Mouse (Mus musculus) stomach, embryonic 16.5 days (tissue): ENCODE data around the gene Ankrd27. TPM values are rescaled to one million over a fixed set of nuclear protein-coding genes. Genes with fewer than 3 reads are reported as not detected.

ENCODE experiments used
- ATAC-seq: fragments of 200-750 bp; cut with Nextera tagmentation; 2 replicates; pipeline ENCODE4 v1.8.0; 2017; ENCODE audit warnings: moderate number of reproducible peaks, moderate TSS enrichment; ENCODE audit not compliant: insufficient read depth, low FRiP score
- H3K27ac ChIP-seq: fragments of 300-500 bp; sonication (generic); 2 replicates; pipeline ENCODE4 v1.5.1; 2014; ENCODE audit warnings: low read length
- H3K27me3 ChIP-seq: fragments of 300-500 bp; sonication (generic); 2 replicates; pipeline ENCODE4 v1.6.1; 2014; ENCODE audit warnings: low read length, control low read depth, mixed read lengths; ENCODE audit not compliant: control insufficient read depth, insufficient read depth
- H3K36me3 ChIP-seq: fragments of 300-500 bp; sonication (generic); 2 replicates; pipeline ENCODE4 v1.6.1; 2014; ENCODE audit warnings: low read length; ENCODE audit not compliant: control insufficient read depth, insufficient read depth
- H3K4me1 ChIP-seq: fragments of 300-500 bp; sonication (generic); 2 replicates; pipeline ENCODE4 v1.6.1; 2014; ENCODE audit warnings: low read length, control low read depth, mixed read lengths; ENCODE audit not compliant: control insufficient read depth, insufficient read depth
- H3K4me2 ChIP-seq: fragments of 300-500 bp; sonication (generic); 2 replicates; pipeline ENCODE4 v1.6.1; 2014; ENCODE audit warnings: low read depth, low read length, mixed read lengths
- H3K4me3 ChIP-seq: fragments of 300-500 bp; sonication (generic); replicated peaks from 2 replicates; pipeline ENCODE4 v1.5.1; 2014; ENCODE audit warnings: mild to moderate bottlenecking, low read length
- H3K9ac ChIP-seq: fragments of 300-500 bp; sonication (generic); 2 replicates; pipeline ENCODE4 v1.6.1; 2014; ENCODE audit warnings: low read length
- H3K9me3 ChIP-seq: fragments of 300-500 bp; sonication (generic); replicated peaks from 2 replicates; pipeline ENCODE4 v1.6.1; 2016; ENCODE audit warnings: low read length, control low read depth; ENCODE audit not compliant: control insufficient read depth
- WGBS: fragments of 180-500 bp; shearing (Covaris S2); extraction: QIAGEN DNeasy Blood & Tissue Kit; methylation state at CpG from one replicate; pipeline ENCODE4 v1.1.7; 2014; 5-methylcytosine and 5-hydroxymethylcytosine counted together
- polyA plus RNA-seq: library from polyadenylated mRNA; unstranded; fragments of >200 nt; fragmentation: Nextera tagmentation; extraction: Ambion mirVana; gene quantifications from 2 replicates; pipeline ENCODE4 v1.2.1, GENCODE M21; 2015

Gene Ankrd27
- polyA plus RNA-seq, 1 experiment from 2014 or later: 38.0 TPM

DNA sequence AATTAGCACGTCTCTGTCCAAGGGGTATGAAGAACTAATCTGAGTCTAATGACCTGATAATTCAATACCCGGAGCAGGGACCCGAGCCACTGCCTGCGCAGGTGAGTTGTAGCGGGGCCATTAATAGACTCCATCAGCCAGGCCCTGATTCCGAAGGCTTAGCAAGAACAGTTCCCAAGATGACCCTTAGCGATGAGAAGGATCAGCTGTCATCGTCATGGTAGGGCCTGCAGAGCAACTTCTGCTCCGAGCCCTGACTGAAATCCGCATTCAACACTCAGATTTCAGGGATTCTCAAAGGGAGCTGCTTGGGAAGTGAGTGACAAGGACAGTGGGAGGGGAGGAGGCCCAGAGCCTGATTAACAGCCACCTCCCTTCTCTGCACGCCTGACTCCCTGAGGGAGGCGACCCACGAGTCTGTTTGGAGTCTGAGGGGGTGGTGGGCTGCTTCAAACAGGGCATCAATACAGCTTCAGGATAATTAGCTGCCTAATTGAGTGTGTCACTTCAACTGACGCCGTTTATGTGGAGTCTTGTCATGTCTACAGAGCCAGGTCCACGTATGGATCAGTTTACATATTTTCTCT is 77.8 kb downstream of the Ankrd27 start:
- Histone ChIP-seq H3K4me2 (no peak overlapping the region), H3K9ac (no peak overlapping the region), H3K27me3 (no peaks in the 10 kb centered on the region), H3K36me3 (no peaks in the 10 kb centered on the region), H3K4me1 (no peaks in the 10 kb centered on the region), H3K4me3 (no peak overlapping the region), H3K9me3 (no peaks in the 10 kb centered on the region), H3K27ac (no peak overlapping the region)
- no peak for ATAC-seq
- 61% methylated on average over 16 of the region's 16 CpGs for WGBS

DNA sequence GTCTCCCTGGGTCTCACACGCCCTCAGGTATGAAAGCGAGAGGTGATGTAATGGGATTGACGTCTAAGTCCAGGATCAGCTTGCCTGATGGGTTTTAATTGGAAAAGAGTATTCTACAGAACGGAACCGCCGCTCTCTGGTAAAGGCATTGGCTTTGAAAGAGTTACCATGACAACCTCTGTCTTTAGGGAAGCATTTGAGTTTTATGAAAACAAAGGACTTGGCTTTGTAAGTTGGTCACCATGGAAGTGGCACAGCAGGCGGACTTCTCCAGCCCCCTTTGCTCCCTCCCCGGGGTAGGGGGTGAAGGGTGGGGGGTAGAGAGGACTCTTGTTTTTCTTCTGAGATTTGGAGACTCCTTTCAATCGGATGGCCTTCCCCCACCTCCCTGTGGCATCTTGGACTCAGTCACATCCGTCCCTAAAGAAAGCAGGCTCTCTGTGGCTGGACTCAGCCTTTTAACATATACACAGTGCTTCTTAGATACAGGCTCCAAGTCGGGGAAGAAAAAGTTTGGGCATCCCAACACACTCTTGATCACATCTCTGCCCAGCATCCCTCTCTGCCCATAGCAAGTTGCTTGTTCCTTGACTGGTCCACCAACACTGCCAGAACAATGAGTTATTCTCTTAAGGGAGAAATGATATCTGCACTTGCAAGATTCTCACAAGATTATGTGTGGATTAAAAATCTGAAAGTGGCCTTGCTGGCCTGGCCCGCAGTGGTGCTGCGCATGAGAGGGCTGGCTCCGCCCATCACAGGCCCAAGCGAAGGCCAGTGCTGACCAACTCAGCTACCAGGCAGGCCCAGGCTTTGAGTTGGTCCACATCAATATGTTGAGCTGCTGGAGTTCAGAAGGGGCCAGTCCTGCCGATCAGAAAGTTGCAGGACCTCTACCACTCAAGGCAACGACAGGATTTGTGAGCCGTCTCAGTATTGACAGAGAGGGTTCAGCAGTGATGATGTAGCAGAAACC is 82.3 kb downstream of the Ankrd27 start:
- Histone ChIP-seq H3K4me1 (no peaks in the 10 kb centered on the region), H3K9me3 (no peaks in the 10 kb centered on the region), H3K27ac (no peak overlapping the region), H3K4me2 (no peak overlapping the region), H3K9ac (no peak overlapping the region), H3K27me3 (no peaks in the 10 kb centered on the region), H3K36me3 (no peaks in the 10 kb centered on the region), H3K4me3 (no peak overlapping the region)
- no peak for ATAC-seq
- 60% methylated on average over 18 of the region's 18 CpGs for WGBS

DNA sequence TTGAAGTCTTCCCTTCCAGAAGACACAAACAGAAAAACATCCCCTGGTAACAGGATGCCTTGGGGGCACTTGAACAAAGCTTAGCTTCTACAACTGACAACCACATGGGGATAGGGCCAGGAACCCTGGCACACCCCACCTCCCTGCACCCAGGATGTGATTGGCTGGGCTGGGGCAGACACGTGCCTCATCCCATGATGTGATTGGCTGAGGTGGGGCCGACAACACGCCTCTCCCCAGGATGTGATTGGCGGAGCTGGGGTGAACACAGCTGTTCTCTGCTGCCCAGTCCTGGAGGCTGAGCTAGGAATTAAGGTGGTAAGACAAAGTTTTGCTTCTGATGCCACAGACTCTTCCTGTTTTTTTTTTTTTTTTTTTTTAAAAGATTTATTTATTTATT is 92.9 kb downstream of the Ankrd27 start:
- Histone ChIP-seq H3K27me3 (no peaks in the 10 kb centered on the region), H3K4me2 (no peak overlapping the region), H3K9ac (no peak overlapping the region), H3K9me3 (no peaks in the 10 kb centered on the region; the same call in 1 of the 2 replicates), H3K4me3 (no peak overlapping the region), H3K27ac (no peak overlapping the region), H3K36me3 (no peaks in the 10 kb centered on the region), H3K4me1 (no peaks in the 10 kb centered on the region)
- 82% methylated on average over 4 of the region's 4 CpGs for WGBS
- no peak for ATAC-seq

DNA sequence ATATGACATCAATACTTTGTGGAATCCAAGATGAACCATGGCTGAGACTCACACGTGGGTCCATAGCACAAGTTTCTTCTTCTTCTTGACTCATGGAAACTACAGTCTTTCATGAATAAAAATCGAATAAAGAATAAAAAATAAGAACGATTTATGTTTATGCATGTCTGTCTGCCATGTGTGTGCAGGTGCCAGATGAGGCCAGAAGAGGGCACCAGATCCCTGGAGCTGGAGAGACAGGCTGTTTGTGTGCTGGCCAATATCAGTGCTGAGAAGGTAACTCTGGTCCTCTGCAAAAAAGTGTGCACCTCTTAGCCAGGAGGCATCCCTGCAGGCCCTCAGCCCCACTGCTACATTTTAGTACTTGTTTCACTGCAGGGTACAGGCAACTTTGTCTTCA is 95.5 kb downstream of the Ankrd27 start:
- H3K9me3 ChIP-seq: no peaks in the 10 kb centered on the region; the same call in 1 of the 2 replicates
- no peaks in the 10 kb centered on the region for H3K36me3 ChIP-seq
- H3K9ac ChIP-seq: no peak overlapping the region
- H3K27ac ChIP-seq: no peak overlapping the region
- no peak for ATAC-seq
- no peak overlapping the region for H3K4me3 ChIP-seq
- no peak overlapping the region for H3K4me2 ChIP-seq
- no peaks in the 10 kb centered on the region for H3K4me1 ChIP-seq
- no peaks in the 10 kb centered on the region for H3K27me3 ChIP-seq
- WGBS: 69% methylated on average over 3 of the region's 3 CpGs

DNA sequence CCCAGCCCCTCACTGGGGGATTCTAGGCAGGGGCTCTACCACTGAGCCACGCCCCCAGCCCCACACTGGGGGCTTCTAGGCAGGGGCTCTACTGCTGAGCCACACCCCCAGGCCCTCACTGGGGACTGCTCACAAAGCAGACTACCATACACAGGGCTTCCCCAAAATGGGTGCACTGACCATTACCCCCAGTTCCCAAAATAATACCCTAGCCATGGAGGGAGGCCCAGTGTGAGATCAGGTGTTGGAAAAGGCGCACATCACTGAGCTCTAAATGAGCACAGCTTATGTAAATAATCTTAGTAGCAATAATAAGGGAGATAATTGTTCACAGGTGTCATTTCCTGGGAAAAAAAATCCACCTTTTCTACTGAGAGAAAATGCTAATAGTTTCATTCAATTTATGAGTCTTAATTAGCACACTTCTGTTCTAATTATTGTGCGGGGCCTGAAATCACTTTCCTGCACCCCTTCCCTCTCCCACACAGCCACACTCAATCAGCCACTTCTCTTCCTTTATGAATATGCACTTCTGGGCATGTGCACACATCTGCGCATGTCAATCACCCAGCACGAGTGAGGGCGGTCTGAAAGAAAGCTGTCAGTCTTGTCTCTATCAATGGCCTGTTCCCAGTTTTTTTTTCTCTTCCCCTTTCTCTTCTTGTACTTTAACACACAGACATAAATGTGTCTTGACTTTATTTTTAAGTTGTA is 97.5 kb downstream of the Ankrd27 start:
- no peaks in the 10 kb centered on the region for H3K4me1 ChIP-seq
- no peaks in the 10 kb centered on the region for H3K36me3 ChIP-seq
- ATAC-seq: no peak
- H3K27me3 ChIP-seq: no peaks in the 10 kb centered on the region
- H3K4me2 ChIP-seq: no peak overlapping the region
- no peak overlapping the region for H3K4me3 ChIP-seq
- H3K9ac ChIP-seq: no peak overlapping the region
- no peaks in the 10 kb centered on the region for H3K9me3 ChIP-seq
- WGBS: 84% methylated on average over 6 of the region's 6 CpGs
- no peak overlapping the region for H3K27ac ChIP-seq

DNA sequence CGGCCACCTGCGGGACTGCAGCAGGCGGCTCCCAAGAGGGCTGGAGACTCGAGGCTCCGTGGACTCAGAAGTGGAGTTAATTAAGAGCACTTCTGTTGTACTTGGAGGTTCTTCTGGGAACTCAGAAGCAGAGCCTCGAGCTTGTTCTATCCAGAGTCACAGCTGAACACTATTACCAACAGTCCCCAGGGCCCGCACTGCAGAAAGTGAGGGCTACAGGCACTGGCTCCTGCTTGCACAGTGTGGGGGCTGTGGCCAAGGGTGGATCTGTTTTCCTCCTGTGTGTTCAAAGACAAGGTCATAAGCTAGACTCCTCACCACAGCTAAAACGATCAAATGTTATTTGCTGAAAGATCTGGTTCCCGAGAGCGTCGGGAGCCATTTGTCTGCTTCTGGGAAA is 100.2 kb downstream of the Ankrd27 start:
- H3K4me2 ChIP-seq: 0 out of 2 replicates have a peak overlapping the region, but pooled peaks have one; percentile 50
- no peak for ATAC-seq
- H3K27me3 ChIP-seq: no peaks in the 10 kb centered on the region
- no peaks in the 10 kb centered on the region for H3K4me1 ChIP-seq
- no peak overlapping the region for H3K4me3 ChIP-seq
- H3K36me3 ChIP-seq: no peaks in the 10 kb centered on the region
- no peaks in the 10 kb centered on the region for H3K9me3 ChIP-seq
- H3K27ac ChIP-seq: no peak overlapping the region
- 62% methylated on average over 11 of the region's 11 CpGs for WGBS
- no peak overlapping the region for H3K9ac ChIP-seq

DNA sequence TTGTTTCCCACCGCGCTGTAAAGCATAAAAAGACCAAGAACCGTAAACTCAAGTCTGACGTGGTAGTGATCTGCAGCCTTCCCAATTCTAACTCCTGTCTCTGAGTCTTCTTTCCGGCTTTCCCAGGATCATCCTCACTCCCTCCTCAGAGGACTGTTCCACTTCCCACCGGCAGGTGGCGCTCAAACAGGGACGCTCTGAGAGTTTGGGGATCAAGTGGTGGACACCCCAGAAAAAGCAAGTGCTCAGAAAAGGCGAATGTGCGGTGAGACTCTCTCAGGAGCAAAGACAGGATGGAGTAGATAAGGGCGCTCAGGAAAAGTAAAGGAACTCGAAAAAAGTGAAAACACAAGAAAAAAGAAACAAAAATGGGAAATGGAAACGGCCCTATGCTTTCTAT is 100.7 kb downstream of the Ankrd27 start:
- Histone ChIP-seq H3K27me3 (no peaks in the 10 kb centered on the region), H3K9me3 (no peaks in the 10 kb centered on the region), H3K4me3 (0 out of 2 replicates have a peak overlapping the region, but pooled peaks have one; percentile 13), H3K4me1 (no peaks in the 10 kb centered on the region), H3K9ac (no peak overlapping the region), H3K36me3 (no peaks in the 10 kb centered on the region), H3K4me2 (peak overlapping the region; percentile 50), H3K27ac (no peak overlapping the region)
- ATAC-seq: no peak
- 22% methylated on average over 13 of the region's 13 CpGs for WGBS

DNA sequence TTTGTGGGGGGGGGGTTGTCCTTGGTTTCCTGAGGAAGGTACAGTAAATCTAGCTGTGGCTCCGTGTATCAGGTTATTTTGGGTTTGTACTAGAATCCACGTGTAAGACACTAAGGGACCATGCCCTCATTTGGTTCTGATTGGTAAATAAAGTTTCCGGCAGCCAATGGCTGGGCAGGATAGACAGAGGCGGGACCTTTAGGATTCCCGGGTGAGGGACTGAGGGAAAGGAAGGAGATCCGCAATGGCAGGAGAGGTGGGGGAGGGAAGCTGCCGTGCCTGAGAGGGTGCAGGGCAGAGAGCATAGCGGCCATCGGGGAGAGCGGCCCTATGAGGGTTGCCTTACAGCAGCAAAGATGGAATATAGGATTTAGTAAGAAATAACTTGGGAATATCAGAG is 101.2 kb downstream of the Ankrd27 start:
- Histone ChIP-seq H3K4me1 (no peaks in the 10 kb centered on the region), H3K27me3 (no peaks in the 10 kb centered on the region), H3K9me3 (no peaks in the 10 kb centered on the region), H3K9ac (no peak overlapping the region), H3K27ac (no peak overlapping the region), H3K4me3 (0 out of 2 replicates have a peak overlapping the region, but pooled peaks have one; percentile 13), H3K4me2 (peak overlapping the region; percentile 50), H3K36me3 (no peaks in the 10 kb centered on the region)
- WGBS: 22% methylated on average over 10 of the region's 10 CpGs
- ATAC-seq: peak; percentile 51; the same call in 1 of the 2 replicates

DNA sequence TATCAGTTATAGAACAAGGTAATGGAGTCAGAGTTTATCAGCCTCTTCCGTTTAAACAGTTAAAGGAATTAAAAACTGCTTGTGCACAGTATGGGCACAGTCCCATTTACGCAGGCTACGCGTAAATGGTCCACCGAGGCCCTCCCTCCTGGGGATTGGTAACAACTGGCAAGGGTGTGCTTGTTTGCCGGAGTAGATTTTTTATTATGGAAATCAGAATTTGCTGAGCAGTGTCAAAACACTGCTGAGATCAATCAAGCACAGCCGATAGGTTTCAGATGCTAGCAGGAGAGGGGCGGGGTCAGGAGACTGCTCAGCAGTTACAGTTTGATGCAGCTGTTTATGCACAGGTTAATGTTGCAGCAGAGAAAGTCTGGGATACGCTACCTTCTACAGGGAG is 102.2 kb downstream of the Ankrd27 start:
- no peak for ATAC-seq
- H3K4me3 ChIP-seq: no peak overlapping the region
- no peaks in the 10 kb centered on the region for H3K4me1 ChIP-seq
- H3K27ac ChIP-seq: no peak overlapping the region
- H3K9me3 ChIP-seq: no peaks in the 10 kb centered on the region
- 71% methylated on average over 9 of the region's 9 CpGs for WGBS
- no peak overlapping the region for H3K4me2 ChIP-seq
- no peak overlapping the region for H3K9ac ChIP-seq
- H3K27me3 ChIP-seq: no peaks in the 10 kb centered on the region
- H3K36me3 ChIP-seq: no peaks in the 10 kb centered on the region
